Comparison of ENCODE assay signal across 17 mouse cellular contexts in the genomic region with DNA sequence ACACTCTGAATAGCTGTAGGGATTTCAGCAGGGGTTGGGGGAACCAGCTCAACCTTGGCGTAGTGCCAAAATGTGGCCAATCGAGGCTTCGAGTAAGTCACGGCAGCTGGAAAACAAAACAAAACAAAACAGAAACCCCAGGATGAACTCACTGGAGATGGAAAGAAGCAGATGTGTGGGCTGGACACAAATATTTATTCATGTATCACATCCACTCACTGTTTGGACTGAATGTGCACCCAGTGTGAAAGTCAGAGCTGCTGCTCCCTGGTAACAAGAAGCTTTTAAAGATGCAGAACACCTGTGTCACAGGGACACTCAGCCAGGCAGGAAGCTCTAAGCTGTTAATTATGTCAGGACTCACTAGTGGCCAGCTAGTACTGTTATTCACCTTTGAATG. TPM values are rescaled to one million over a fixed set of nuclear protein-coding genes. Genes with fewer than 3 reads are reported as not detected.
A peak's percentile ranks its signal among the peaks of the same experiment; 100 is the strongest.
DNase-seq lines count a peak whose midpoint lies in the region; ATAC-seq and TF ChIP-seq lines count a peak whose summit lies in the region.
"Had no signal": no experiment of that assay in that cellular context is flagged by ENCODE, and none has a peak within 500 bp of the region (broad histone marks: within the 10 kb centered on the region; RNA-seq: fewer than 3 reads in every experiment).

No protein-coding gene starts in this region.

- no peaks in the 10 kb centered on the region for H3K27me3 ChIP-seq in kidney, embryonic 16.5 days (ENCODE audit: insufficient read depth, low read length)
- no peaks in the 10 kb centered on the region for H3K27me3 ChIP-seq in midbrain, embryonic 14.5 days (ENCODE audit: control insufficient read depth, insufficient read depth, low read length)
- H3K27me3 ChIP-seq in midbrain, postnatal 0 days (ENCODE audit: insufficient read depth, low read length), result no peaks in the 10 kb centered on the region
- no peaks in the 10 kb centered on the region for H3K27me3 ChIP-seq in limb, embryonic 14.5 days (ENCODE audit: control insufficient read depth, insufficient read depth, low read length)
- H3K27me3 ChIP-seq: embryonic facial prominence, embryonic 12.5 days; limb, embryonic 15.5 days; stomach, embryonic 15.5 days had no signal

- peaks cover 15% of the 10 kb centered on the region for H3K4me1 ChIP-seq in kidney, embryonic 16.5 days (ENCODE audit: insufficient read depth, low read length)
- H3K4me1 ChIP-seq in midbrain, embryonic 14.5 days (ENCODE audit: control insufficient read depth, insufficient read depth, low read length), result peaks cover 8% of the 10 kb centered on the region
- H3K4me1 ChIP-seq in midbrain, postnatal 0 days (ENCODE audit: insufficient read depth, low read length), result no peaks in the 10 kb centered on the region
- peaks cover 5% of the 10 kb centered on the region; the same call in 1 of the 2 replicates for H3K4me1 ChIP-seq in limb, embryonic 14.5 days (ENCODE audit: control insufficient read depth, insufficient read depth, low read length)

- DNase-seq in gastrocnemius, adult 2 months, result no peak
- DNase-seq in gastrocnemius, postnatal 14 days, result no peak
- DNase-seq in kidney, adult 11 months, result no peak
- DNase-seq in midbrain, embryonic 14.5 days, result peak; percentile 21
- no peak for DNase-seq in midbrain, postnatal 0 days (ENCODE audit: low spot score)
- peak; percentile 18 for DNase-seq in limb, embryonic 14.5 days (ENCODE audit: low spot score)
- DNase-seq: adrenal gland, adult 2 months; cerebellum, postnatal 10 days; heart, postnatal 4 days; kidney, adult 8-10 months; thymus, postnatal 25 days had no signal

- H3K36me3 ChIP-seq in kidney, embryonic 16.5 days (ENCODE audit: insufficient read depth, low read length), result peaks cover 28% of the 10 kb centered on the region
- peaks cover 24% of the 10 kb centered on the region for H3K36me3 ChIP-seq in midbrain, embryonic 14.5 days (ENCODE audit: control insufficient read depth, insufficient read depth, low read length)
- peaks cover 10% of the 10 kb centered on the region for H3K36me3 ChIP-seq in midbrain, postnatal 0 days (ENCODE audit: insufficient read depth, low read length)
- H3K36me3 ChIP-seq in limb, embryonic 14.5 days (ENCODE audit: control insufficient read depth, insufficient read depth, low read length), result peaks cover 39% of the 10 kb centered on the region

- no peak overlapping the region; the same call in 1 of the 2 replicates for H3K4me2 ChIP-seq in kidney, embryonic 16.5 days (replicated peaks; ENCODE audit: low read depth, low read length)
- no peak overlapping the region for H3K4me2 ChIP-seq in midbrain, embryonic 14.5 days (ENCODE audit: low read length)
- H3K4me2 ChIP-seq in midbrain, postnatal 0 days (ENCODE audit: low read depth, low read length, poor library complexity, severe bottlenecking), result no peak overlapping the region
- no peak overlapping the region for H3K4me2 ChIP-seq in limb, embryonic 14.5 days (replicated peaks; ENCODE audit: low read depth, low read length, severe bottlenecking)
- H3K4me2 ChIP-seq: embryonic facial prominence, embryonic 12.5 days; limb, embryonic 15.5 days; stomach, embryonic 15.5 days had no signal

- peak overlapping the region; percentile 49 for H3K27ac ChIP-seq in gastrocnemius, adult 2 months
- H3K27ac ChIP-seq in kidney, embryonic 16.5 days (ENCODE audit: low read length), result 0 out of 2 replicates have a peak overlapping the region, but pooled peaks have one; percentile 63
- no peak overlapping the region for H3K27ac ChIP-seq in midbrain, embryonic 14.5 days (replicated peaks; ENCODE audit: low read depth, low read length)
- no peak overlapping the region for H3K27ac ChIP-seq in midbrain, postnatal 0 days (ENCODE audit: low read depth, low read length)
- no peak overlapping the region for H3K27ac ChIP-seq in limb, embryonic 14.5 days (replicated peaks; ENCODE audit: low read depth, low read length)
- H3K27ac ChIP-seq: embryonic facial prominence, embryonic 12.5 days; limb, embryonic 15.5 days; macrophage; stomach, embryonic 15.5 days had no signal

- no peak for TF ChIP-seq POLR2A in limb, embryonic 14.5 days (IDR thresholded peaks at IDR 0.05; ENCODE audit: borderline replicate concordance, extremely low read depth, insufficient read depth, insufficient read length)

- intact Hi-C loops in gastrocnemius, adult 2 months (cut with DNase I), result loop anchor here (5.0 kb wide), 1 partner anchor 32 kb away; the partner anchor contains the start of gene Kmt2a
- intact Hi-C loops in gastrocnemius, postnatal 14 days (cut with DNase I; ENCODE audit: low total_unique reads), result no loop called here

- no peak for TF ChIP-seq CTCF in gastrocnemius, adult 2 months (IDR thresholded peaks at IDR 0.05)
- TF ChIP-seq CTCF in midbrain, postnatal 0 days (IDR thresholded peaks at IDR 0.05), result no peak

- no peak overlapping the region; the same call in 1 of the 2 replicates for H3K4me3 ChIP-seq in gastrocnemius, adult 2 months
- H3K4me3 ChIP-seq in kidney, embryonic 16.5 days (ENCODE audit: low read length), result no peak overlapping the region
- H3K4me3 ChIP-seq in midbrain, embryonic 14.5 days (replicated peaks; ENCODE audit: low read depth, low read length), result no peak overlapping the region
- no peak overlapping the region for H3K4me3 ChIP-seq in midbrain, postnatal 0 days (ENCODE audit: low read depth, low read length)
- no peak overlapping the region for H3K4me3 ChIP-seq in limb, embryonic 14.5 days (replicated peaks; ENCODE audit: low read length)
- H3K4me3 ChIP-seq: embryonic facial prominence, embryonic 12.5 days; limb, embryonic 15.5 days; stomach, embryonic 15.5 days had no signal

- ATAC-seq in kidney, embryonic 16.5 days (ENCODE audit: low FRiP score, low TSS enrichment), result no peak
- ATAC-seq in midbrain, embryonic 14.5 days (ENCODE audit: low FRiP score, low TSS enrichment), result no peak
- ATAC-seq in midbrain, postnatal 0 days (ENCODE audit: low FRiP score), result no peak
- no peak for ATAC-seq in limb, embryonic 14.5 days (ENCODE audit: low FRiP score, low read depth)
- no peak for ATAC-seq in monocyte, adult 5-6 weeks (replicated peaks; ENCODE audit: insufficient number of reproducible peaks, low FRiP score, low TSS enrichment, poor library complexity, severe bottlenecking)

- WGBS in kidney, embryonic 16.5 days, result 16% methylated on average over 4 of the region's 4 CpGs
- 40% methylated on average over 4 of the region's 4 CpGs for WGBS in midbrain, embryonic 14.5 days
- 28% methylated on average over 4 of the region's 4 CpGs for WGBS in midbrain, postnatal 0 days
- WGBS in limb, embryonic 14.5 days, result 17% methylated on average over 4 of the region's 4 CpGs

- no peak overlapping the region for H3K9ac ChIP-seq in kidney, embryonic 16.5 days (replicated peaks; ENCODE audit: low read length)
- no peak overlapping the region for H3K9ac ChIP-seq in midbrain, embryonic 14.5 days (replicated peaks; ENCODE audit: low read length)
- H3K9ac ChIP-seq in midbrain, postnatal 0 days (replicated peaks; ENCODE audit: low read length, poor library complexity, severe bottlenecking), result no peak overlapping the region
- no peak overlapping the region for H3K9ac ChIP-seq in limb, embryonic 14.5 days (ENCODE audit: low read depth, low read length, severe bottlenecking)
- H3K9ac ChIP-seq: embryonic facial prominence, embryonic 12.5 days; limb, embryonic 15.5 days; stomach, embryonic 15.5 days had no signal

- H3K9me3 ChIP-seq in kidney, embryonic 16.5 days (ENCODE audit: low read length), result no peaks in the 10 kb centered on the region
- no peaks in the 10 kb centered on the region for H3K9me3 ChIP-seq in midbrain, embryonic 14.5 days (ENCODE audit: control insufficient read depth, low read length)
- H3K9me3 ChIP-seq in midbrain, postnatal 0 days (ENCODE audit: low read length), result no peaks in the 10 kb centered on the region
- H3K9me3 ChIP-seq in limb, embryonic 14.5 days (ENCODE audit: control insufficient read depth, low read length), result no peaks in the 10 kb centered on the region
- H3K9me3 ChIP-seq: embryonic facial prominence, embryonic 12.5 days; limb, embryonic 15.5 days; stomach, embryonic 15.5 days had no signal

RNA-seq across cellular contexts. Expression of gene Atp5l, which starts 5.8 kb away (rescaled TPM):
- total RNA-seq in gastrocnemius, adult 2 months (2021), result 100 to 1,000 TPM; 668 to 937 TPM
- 100 to 1,000 TPM; 663 to 775 TPM for total RNA-seq in gastrocnemius, postnatal 14 days (2021)
- polyA plus RNA-seq in kidney, embryonic 16.5 days (2015; fragmentation: Nextera tagmentation; extraction: Ambion mirVana), result 677 and 753 TPM in 2 replicates
- 698 and 917 TPM in 2 replicates for polyA plus RNA-seq in midbrain, embryonic 14.5 days (2014; fragmentation: Nextera tagmentation; extraction: Ambion mirVana)
- total RNA-seq in midbrain, postnatal 0 days (2014; rRNA removed), result 204 and 253 TPM in 2 replicates
- 870 and 874 TPM in 2 replicates for polyA plus RNA-seq in midbrain, postnatal 0 days (2015; fragmentation: Nextera tagmentation; extraction: Ambion mirVana)
- polyA plus RNA-seq in limb, embryonic 14.5 days (2012; rRNA removed), result 477 and 525 TPM in 2 replicates
- polyA plus RNA-seq in limb, embryonic 14.5 days (2014; fragmentation: Nextera tagmentation; extraction: Ambion mirVana), result 663 and 764 TPM in 2 replicates
- 129 to 228 TPM (median 191 TPM) in 3 replicates for total RNA-seq in monocyte, adult 5-6 weeks (2017)

RNA-seq across cellular contexts. Expression of gene Kmt2a, which starts 33.6 kb away (rescaled TPM):
- 10 to 100 TPM; 21.5 to 21.7 TPM for total RNA-seq in gastrocnemius, adult 2 months (2021)
- 10 to 100 TPM; 11.8 to 14.3 TPM for total RNA-seq in gastrocnemius, postnatal 14 days (2021)
- polyA plus RNA-seq in kidney, embryonic 16.5 days (2015; fragmentation: Nextera tagmentation; extraction: Ambion mirVana), result 10.8 and 13.5 TPM in 2 replicates
- 21.0 and 22.2 TPM in 2 replicates for polyA plus RNA-seq in midbrain, embryonic 14.5 days (2014; fragmentation: Nextera tagmentation; extraction: Ambion mirVana)
- 27.8 and 28.0 TPM in 2 replicates for total RNA-seq in midbrain, postnatal 0 days (2014; rRNA removed)
- 14.0 and 20.0 TPM in 2 replicates for polyA plus RNA-seq in midbrain, postnatal 0 days (2015; fragmentation: Nextera tagmentation; extraction: Ambion mirVana)
- polyA plus RNA-seq in limb, embryonic 14.5 days (2012; rRNA removed), result 21.7 and 28.3 TPM in 2 replicates
- 16.8 and 18.9 TPM in 2 replicates for polyA plus RNA-seq in limb, embryonic 14.5 days (2014; fragmentation: Nextera tagmentation; extraction: Ambion mirVana)
- 11.5 to 40.0 TPM (median 13.4 TPM) in 3 replicates for total RNA-seq in monocyte, adult 5-6 weeks (2017)

RNA-seq across cellular contexts. Expression of gene Ube4a, which starts 50.7 kb away (rescaled TPM):
- total RNA-seq in gastrocnemius, adult 2 months (2021), result 10 to 100 TPM; 40.7 to 48.2 TPM
- total RNA-seq in gastrocnemius, postnatal 14 days (2021), result 10 to 100 TPM; 31.9 to 36.4 TPM
- 24.3 and 29.1 TPM in 2 replicates for polyA plus RNA-seq in kidney, embryonic 16.5 days (2015; fragmentation: Nextera tagmentation; extraction: Ambion mirVana)
- polyA plus RNA-seq in midbrain, embryonic 14.5 days (2014; fragmentation: Nextera tagmentation; extraction: Ambion mirVana), result 53.0 and 59.0 TPM in 2 replicates
- total RNA-seq in midbrain, postnatal 0 days (2014; rRNA removed), result 51.9 and 62.2 TPM in 2 replicates
- 26.4 and 26.7 TPM in 2 replicates for polyA plus RNA-seq in midbrain, postnatal 0 days (2015; fragmentation: Nextera tagmentation; extraction: Ambion mirVana)
- polyA plus RNA-seq in limb, embryonic 14.5 days (2012; rRNA removed), result 23.9 and 26.4 TPM in 2 replicates
- 30.3 and 33.4 TPM in 2 replicates for polyA plus RNA-seq in limb, embryonic 14.5 days (2014; fragmentation: Nextera tagmentation; extraction: Ambion mirVana)
- total RNA-seq in monocyte, adult 5-6 weeks (2017), result 17.7 to 43.2 TPM (median 41.6 TPM) in 3 replicates

Comparison
In these comparisons a context has a peak if more than half of its experiments do, and no peak if none do; other contexts are left out.
1. DNase-seq: peak in midbrain, embryonic 14.5 days (single experiment) and limb, embryonic 14.5 days (single experiment); none in gastrocnemius, adult 2 months (single experiment), gastrocnemius, postnatal 14 days (single experiment), kidney, adult 11 months (single experiment) and midbrain, postnatal 0 days (single experiment).
2. H3K27ac ChIP-seq: peak in gastrocnemius, adult 2 months (single experiment) and kidney, embryonic 16.5 days (single experiment); none in midbrain, embryonic 14.5 days (single experiment), midbrain, postnatal 0 days (single experiment) and limb, embryonic 14.5 days (single experiment).